Mouse (Mus musculus) liver, embryonic 14.5 days (tissue): Measurements from ENCODE around the gene Akap10.

Experiments
- CTCF ChIP-seq: IDR thresholded peaks from 2 replicates; pipeline ENCODE4 v1.5.1; 2016; ENCODE audit warnings: antibody characterized with exemption, low read depth, control low read depth
- EP300 ChIP-seq: IDR thresholded peaks from 2 replicates; pipeline ENCODE4 v1.6.1; 2016; ENCODE audit warnings: antibody characterized with exemption, low read depth

DNA sequence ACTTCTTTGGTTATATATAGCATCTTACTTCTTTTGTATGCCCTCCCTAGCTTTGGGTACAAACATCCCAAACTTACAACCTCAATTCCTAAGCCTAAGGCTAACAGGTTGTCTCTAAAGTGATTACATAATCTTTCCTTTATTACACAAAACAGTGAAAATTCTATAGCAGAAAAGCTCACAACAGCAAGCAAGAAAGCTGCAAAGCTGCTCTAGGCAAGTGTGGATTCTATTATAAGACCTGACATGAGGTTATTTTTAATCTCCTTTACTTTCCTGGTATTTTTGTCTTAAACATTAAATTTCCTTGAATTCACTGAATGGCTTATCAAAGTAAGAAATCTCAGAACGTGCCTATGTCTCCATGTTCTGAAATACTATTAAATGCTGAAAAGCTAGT is 6.7 kb downstream of the Akap10 start:
- TF ChIP-seq CTCF = no peak
- no peak for TF ChIP-seq EP300
